Mouse (Mus musculus) spleen, postnatal 10 days (tissue): ENCODE data around the gene Nckap5.

Experiments used
- DNase-seq, 2 experiments: peaks; one replicate each; pipeline ENCODE4 v3.0.0; 2021 to 2022; ENCODE audit warnings: low spot score in 2 of 2

Nckap5 gene

GRCm38 (mm10) chr1:126473044-126473443, 357.6 kb downstream of the Nckap5 start:
- no peak for DNase-seq

- DNase-seq: no peak
Observed at GRCm38 (mm10) chr1:126471419-126471818, 359.2 kb downstream of the Nckap5 start.

- DNase-seq: no peak
Observed at GRCm38 (mm10) chr1:126470883-126471282, 359.7 kb downstream of the Nckap5 start.

GRCm38 (mm10) chr1:126469818-126470544, 360.6 kb downstream of the Nckap5 start:
- DNase-seq: no peak

GRCm38 (mm10) chr1:126461527-126462354, 368.9 kb downstream of the Nckap5 start:
- DNase-seq: no peak

GRCm38 (mm10) chr1:126457739-126458138, 372.9 kb downstream of the Nckap5 start:
- DNase-seq: no peak

- no peak for DNase-seq
Observed at GRCm38 (mm10) chr1:126454504-126455173, 376.0 kb downstream of the Nckap5 start.

GRCm38 (mm10) chr1:126451472-126451871, 379.1 kb downstream of the Nckap5 start:
- DNase-seq: no peak

- DNase-seq: no peak
Observed at GRCm38 (mm10) chr1:126449424-126449823, 381.2 kb downstream of the Nckap5 start.

GRCm38 (mm10) chr1:126443890-126444289, 386.7 kb downstream of the Nckap5 start:
- no peak for DNase-seq

GRCm38 (mm10) chr1:126442723-126443122, 387.9 kb downstream of the Nckap5 start:
- DNase-seq: no peak

GRCm38 (mm10) chr1:126438000-126438572, 392.5 kb downstream of the Nckap5 start:
- DNase-seq: no peak

GRCm38 (mm10) chr1:126436937-126437667, 393.5 kb downstream of the Nckap5 start:
- DNase-seq: no peak

- no peak for DNase-seq
Observed at GRCm38 (mm10) chr1:126432285-126432684, 398.3 kb downstream of the Nckap5 start.

- no peak for DNase-seq
Observed at GRCm38 (mm10) chr1:126431594-126431993, 399.0 kb downstream of the Nckap5 start.

GRCm38 (mm10) chr1:126411426-126411825, 419.2 kb downstream of the Nckap5 start:
- DNase-seq: no peak

- DNase-seq: peak; percentile 18 to 61
Observed at GRCm38 (mm10) chr1:126407886-126408285, 422.7 kb downstream of the Nckap5 start.

GRCm38 (mm10) chr1:126405543-126405942, 425.1 kb downstream of the Nckap5 start:
- DNase-seq: no peak

GRCm38 (mm10) chr1:126403970-126404369, 426.6 kb downstream of the Nckap5 start:
- no peak for DNase-seq

- DNase-seq: no peak
Observed at GRCm38 (mm10) chr1:126391204-126391603, 439.4 kb downstream of the Nckap5 start.

GRCm38 (mm10) chr1:126377339-126377980, 453.1 kb downstream of the Nckap5 start:
- no peak for DNase-seq
